Mouse (Mus musculus) kidney, postnatal 14 days (tissue): ENCODE data around the gene Eif2ak4.

Experiments used
- DNase-seq: peaks from one replicate; pipeline ENCODE4 v3.0.0; 2022; ENCODE audit warnings: mixed read lengths

Gene Eif2ak4

GRCm38 (mm10) chr2:118406811-118407210, 18.4 kb downstream of the Eif2ak4 start:
- DNase-seq, result no peak

GRCm38 (mm10) chr2:118408336-118408895, 20.0 kb downstream of the Eif2ak4 start:
- DNase-seq, result no peak

- DNase-seq, result no peak
These were observed 24.4 kb downstream of the Eif2ak4 start for GRCm38 (mm10) chr2:118412821-118413220.

- DNase-seq, result no peak
These were observed 27.4 kb downstream of the Eif2ak4 start for GRCm38 (mm10) chr2:118415601-118416355.

GRCm38 (mm10) chr2:118418076-118418475, 29.7 kb downstream of the Eif2ak4 start:
- no peak for DNase-seq

- DNase-seq, result no peak
These were observed 33.5 kb downstream of the Eif2ak4 start for GRCm38 (mm10) chr2:118421951-118422350.

- DNase-seq, result peak; percentile 36
These were observed 34.0 kb downstream of the Eif2ak4 start for GRCm38 (mm10) chr2:118422385-118422784.

- DNase-seq, result no peak
These were observed 39.9 kb downstream of the Eif2ak4 start for GRCm38 (mm10) chr2:118428296-118428695.

- no peak for DNase-seq
These were observed 40.9 kb downstream of the Eif2ak4 start for GRCm38 (mm10) chr2:118429297-118429696.

GRCm38 (mm10) chr2:118430630-118431029, 42.2 kb downstream of the Eif2ak4 start:
- DNase-seq, result no peak

- DNase-seq, result peak; percentile 40
These were observed 43.2 kb downstream of the Eif2ak4 start for GRCm38 (mm10) chr2:118431589-118431988.

- DNase-seq, result no peak
These were observed 53.8 kb downstream of the Eif2ak4 start for GRCm38 (mm10) chr2:118442172-118442571.

- no peak for DNase-seq
These were observed 54.3 kb downstream of the Eif2ak4 start for GRCm38 (mm10) chr2:118442723-118443122.

DNA sequence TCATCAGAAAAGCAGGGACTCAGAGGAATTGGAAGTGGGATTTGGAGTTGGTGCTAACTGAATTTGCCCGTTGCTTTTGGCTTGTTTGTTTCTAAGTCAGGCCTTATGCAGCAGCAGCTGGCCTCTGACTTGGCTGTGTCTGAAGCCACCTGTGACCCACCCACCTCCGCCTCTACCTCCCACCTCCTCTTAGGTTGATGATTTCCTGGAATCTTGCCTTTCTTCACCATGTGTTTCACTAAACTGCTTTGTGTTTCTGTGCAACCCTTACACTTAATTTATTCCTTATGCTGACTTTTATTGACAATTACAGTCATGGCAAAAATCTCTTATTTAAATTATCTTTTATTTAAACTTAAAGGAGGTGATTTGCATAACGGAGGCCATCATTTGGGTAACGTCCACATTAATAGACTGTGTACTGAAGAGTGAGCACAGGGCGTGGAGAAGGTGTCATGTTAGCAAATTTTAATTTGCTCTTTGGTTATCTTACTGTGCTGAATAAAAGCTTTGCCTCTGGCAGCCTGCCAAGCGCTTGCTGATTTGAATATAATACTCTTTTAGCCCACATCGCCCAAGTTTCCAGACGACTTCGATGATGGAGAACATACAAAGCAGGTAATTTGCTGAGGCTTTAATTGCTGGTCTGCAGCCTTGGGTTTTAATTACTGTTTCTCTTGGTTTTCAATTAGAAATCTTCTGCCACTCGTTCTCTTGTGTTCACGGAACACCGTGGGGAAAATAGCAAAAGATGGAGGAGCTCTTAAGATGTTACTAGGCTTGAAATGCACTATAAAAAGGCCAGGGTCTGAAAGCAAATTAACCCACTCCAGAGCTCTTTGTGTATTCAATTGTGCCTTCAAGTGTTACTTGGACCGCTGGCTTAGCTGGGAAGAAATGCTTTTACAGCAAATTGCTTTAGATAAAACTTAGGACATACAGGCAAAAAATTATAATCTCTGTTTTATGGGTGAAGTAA, 57.6 kb downstream of the Eif2ak4 start:
- DNase-seq, result no peak

- no peak for DNase-seq
These were observed 59.8 kb downstream of the Eif2ak4 start for GRCm38 (mm10) chr2:118448181-118448580.

- no peak for DNase-seq
These were observed 62.6 kb downstream of the Eif2ak4 start for GRCm38 (mm10) chr2:118451056-118451455.

GRCm38 (mm10) chr2:118457029-118457428, 68.6 kb downstream of the Eif2ak4 start:
- DNase-seq, result no peak

DNA sequence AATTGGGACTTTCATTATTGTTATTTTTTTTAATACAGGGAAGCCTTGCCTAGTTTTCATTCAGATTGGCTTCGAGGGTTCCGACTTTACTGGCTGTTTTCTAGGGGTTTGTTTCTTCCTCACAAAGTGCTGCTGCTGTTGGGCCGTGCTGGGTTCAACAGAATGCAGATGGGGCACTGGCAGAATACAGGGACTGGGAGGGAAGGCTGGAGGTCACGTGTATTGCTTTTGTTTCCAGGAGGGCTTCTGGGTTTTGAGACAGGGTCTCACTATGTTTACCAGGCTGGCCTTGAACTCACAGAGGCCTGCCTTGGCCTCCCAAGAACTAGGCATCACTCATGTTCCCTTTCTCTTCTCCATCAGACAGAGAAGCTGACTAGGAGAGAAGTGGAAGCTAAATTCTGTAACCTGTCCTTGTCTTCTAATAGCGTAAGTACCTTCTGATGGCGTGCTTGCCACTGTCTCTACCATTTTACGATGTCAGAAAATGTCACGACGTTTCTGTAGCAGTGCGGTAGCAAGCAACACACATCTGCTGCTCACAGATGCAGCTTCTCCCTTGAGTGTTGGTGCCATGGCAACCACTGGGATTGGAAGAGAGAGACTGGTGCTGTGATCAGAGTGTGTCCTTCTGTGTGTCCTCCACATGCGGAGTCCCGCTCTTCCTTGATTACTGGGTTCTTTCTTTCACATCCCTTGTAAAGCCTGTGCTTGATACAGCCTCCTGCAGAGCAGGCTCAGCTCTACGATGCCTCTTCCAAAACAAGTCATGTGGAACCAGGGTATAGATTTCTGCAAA, 69.2 kb downstream of the Eif2ak4 start:
- DNase-seq, result no peak

DNA sequence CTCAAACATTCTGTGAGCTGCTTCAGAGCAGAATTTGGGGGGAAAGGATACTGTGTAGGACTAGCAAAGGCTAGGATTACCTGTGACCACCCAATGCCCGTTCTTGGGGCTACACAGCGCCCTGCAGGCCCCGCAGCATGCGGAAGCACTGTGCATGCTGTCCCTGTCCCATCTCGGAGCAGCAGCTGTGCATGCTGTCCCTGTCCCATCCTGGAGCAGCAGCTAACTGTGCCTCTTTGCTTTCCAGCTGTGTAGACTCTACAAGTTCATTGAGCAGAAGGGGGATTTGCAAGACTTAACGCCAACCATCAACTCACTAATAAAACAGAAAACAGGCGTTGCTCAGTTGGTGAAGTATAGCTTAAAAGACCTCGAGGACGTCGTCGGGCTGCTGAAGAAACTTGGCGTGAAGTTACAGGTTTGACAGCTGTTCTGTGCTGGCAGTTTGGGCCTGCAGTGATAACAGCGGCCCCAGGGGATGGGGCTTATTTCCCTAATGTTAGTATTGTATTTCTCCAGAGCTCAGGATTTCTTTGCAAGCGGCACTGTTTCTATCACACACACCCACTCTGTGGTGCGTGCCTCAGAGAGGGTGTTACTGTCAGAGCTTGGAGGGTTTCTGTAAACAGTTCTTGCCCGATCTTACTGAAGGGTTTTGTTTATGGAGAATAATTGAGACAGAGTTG, 73.2 kb downstream of the Eif2ak4 start:
- DNase-seq, result no peak

DNA sequence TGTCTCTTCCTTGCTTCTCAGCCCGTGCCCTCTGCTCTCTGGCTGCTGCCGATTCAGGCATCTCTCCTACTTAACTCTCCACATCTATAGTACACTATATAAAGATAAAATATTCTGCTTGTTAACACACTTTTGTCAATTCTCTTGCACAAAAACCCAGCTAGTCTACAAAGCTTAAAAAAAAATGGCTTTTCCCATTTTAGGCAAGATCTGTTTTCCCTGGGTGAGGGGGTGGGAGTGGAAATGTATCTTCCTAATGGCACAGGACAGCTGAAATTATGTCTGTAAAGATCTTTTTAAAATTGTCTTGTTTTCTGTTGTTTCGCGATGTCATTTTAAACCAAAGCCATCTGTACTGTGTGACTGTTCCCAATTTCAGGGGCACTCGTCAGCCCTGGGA, 75.1 kb downstream of the Eif2ak4 start:
- no peak for DNase-seq

DNA sequence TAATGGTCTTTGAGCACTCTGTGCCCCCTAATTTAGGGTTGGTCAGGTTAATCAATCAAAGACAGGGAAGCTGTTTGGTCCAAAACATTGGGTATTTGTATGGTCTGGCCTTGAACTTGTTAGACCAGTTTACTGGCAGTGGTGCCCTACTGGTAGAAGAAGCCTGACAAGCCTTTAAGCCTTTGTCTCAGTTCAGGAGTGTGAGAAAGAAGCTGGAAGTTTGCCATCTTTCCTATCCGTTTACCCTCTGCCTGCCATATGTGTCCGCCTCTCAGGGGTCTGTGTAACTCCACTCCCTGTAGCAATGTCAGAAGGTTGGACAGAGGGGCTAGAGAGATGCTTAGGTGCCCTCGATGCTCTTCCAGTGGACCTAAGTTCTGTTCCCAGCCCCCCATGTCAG, 76.0 kb downstream of the Eif2ak4 start:
- no peak for DNase-seq

- no peak for DNase-seq
These were observed 77.5 kb downstream of the Eif2ak4 start for GRCm38 (mm10) chr2:118465894-118466293.
